Mouse (Mus musculus): ENCODE results near the gene Kera. TPM values are rescaled to one million over a fixed set of nuclear protein-coding genes. Genes with fewer than 3 reads are reported as not detected.

The Kera gene
- not detected in 3 replicates for total RNA-seq (2017)

- ATAC-seq (replicated peaks; ENCODE audit: insufficient number of reproducible peaks, low FRiP score, low TSS enrichment, poor library complexity, severe bottlenecking): no peak
These were observed at the start of gene Kera for GRCm38 (mm10) chr10:97606579-97606978. Gene Kera (plus strand): TSS chr10:97606879.

- no peak for ATAC-seq (replicated peaks; ENCODE audit: insufficient number of reproducible peaks, low FRiP score, low TSS enrichment, poor library complexity, severe bottlenecking)
These were observed 41.5 kb upstream of the Kera start, which contains the start of gene Lum for GRCm38 (mm10) chr10:97564957-97565856. Gene Lum (plus strand): TSS chr10:97565128.

- no peak for ATAC-seq (replicated peaks; ENCODE audit: insufficient number of reproducible peaks, low FRiP score, low TSS enrichment, poor library complexity, severe bottlenecking)
These were observed 39.1 kb upstream of the Kera start for GRCm38 (mm10) chr10:97567489-97568135.

GRCm38 (mm10) chr10:97582543-97583231, 24.0 kb upstream of the Kera start:
- ATAC-seq (replicated peaks; ENCODE audit: insufficient number of reproducible peaks, low FRiP score, low TSS enrichment, poor library complexity, severe bottlenecking): no peak

- no peak for ATAC-seq (replicated peaks; ENCODE audit: insufficient number of reproducible peaks, low FRiP score, low TSS enrichment, poor library complexity, severe bottlenecking)
These were observed 22.5 kb upstream of the Kera start for GRCm38 (mm10) chr10:97584176-97584575.

GRCm38 (mm10) chr10:97587159-97587558, 19.5 kb upstream of the Kera start:
- no peak for ATAC-seq (replicated peaks; ENCODE audit: insufficient number of reproducible peaks, low FRiP score, low TSS enrichment, poor library complexity, severe bottlenecking)

GRCm38 (mm10) chr10:97589574-97589973, 17.1 kb upstream of the Kera start:
- no peak for ATAC-seq (replicated peaks; ENCODE audit: insufficient number of reproducible peaks, low FRiP score, low TSS enrichment, poor library complexity, severe bottlenecking)

GRCm38 (mm10) chr10:97591036-97591435, 15.6 kb upstream of the Kera start:
- ATAC-seq (replicated peaks; ENCODE audit: insufficient number of reproducible peaks, low FRiP score, low TSS enrichment, poor library complexity, severe bottlenecking): no peak

- no peak for ATAC-seq (replicated peaks; ENCODE audit: insufficient number of reproducible peaks, low FRiP score, low TSS enrichment, poor library complexity, severe bottlenecking)
These were observed 15.0 kb upstream of the Kera start for GRCm38 (mm10) chr10:97591685-97592084.

GRCm38 (mm10) chr10:97595680-97596079, 11.0 kb upstream of the Kera start:
- ATAC-seq (replicated peaks; ENCODE audit: insufficient number of reproducible peaks, low FRiP score, low TSS enrichment, poor library complexity, severe bottlenecking): no peak

- ATAC-seq (replicated peaks; ENCODE audit: insufficient number of reproducible peaks, low FRiP score, low TSS enrichment, poor library complexity, severe bottlenecking): no peak
These were observed 4.9 kb upstream of the Kera start for GRCm38 (mm10) chr10:97601744-97602143.

GRCm38 (mm10) chr10:97603256-97603655, 3.4 kb upstream of the Kera start:
- 0 out of 2 replicates have a peak, but pooled peaks have one; percentile 9 for ATAC-seq (replicated peaks; ENCODE audit: insufficient number of reproducible peaks, low FRiP score, low TSS enrichment, poor library complexity, severe bottlenecking)

GRCm38 (mm10) chr10:97622328-97622727, 15.6 kb downstream of the Kera start:
- ATAC-seq (replicated peaks; ENCODE audit: insufficient number of reproducible peaks, low FRiP score, low TSS enrichment, poor library complexity, severe bottlenecking): no peak

- no peak for ATAC-seq (replicated peaks; ENCODE audit: insufficient number of reproducible peaks, low FRiP score, low TSS enrichment, poor library complexity, severe bottlenecking)
These were observed 17.7 kb downstream of the Kera start for GRCm38 (mm10) chr10:97624381-97624780.

- ATAC-seq (replicated peaks; ENCODE audit: insufficient number of reproducible peaks, low FRiP score, low TSS enrichment, poor library complexity, severe bottlenecking): no peak
These were observed 18.4 kb downstream of the Kera start for GRCm38 (mm10) chr10:97625116-97625515.

- no peak for ATAC-seq (replicated peaks; ENCODE audit: insufficient number of reproducible peaks, low FRiP score, low TSS enrichment, poor library complexity, severe bottlenecking)
These were observed 19.9 kb downstream of the Kera start for GRCm38 (mm10) chr10:97626543-97626942.

GRCm38 (mm10) chr10:97631061-97631460, 24.4 kb downstream of the Kera start:
- ATAC-seq (replicated peaks; ENCODE audit: insufficient number of reproducible peaks, low FRiP score, low TSS enrichment, poor library complexity, severe bottlenecking): no peak

- ATAC-seq (replicated peaks; ENCODE audit: insufficient number of reproducible peaks, low FRiP score, low TSS enrichment, poor library complexity, severe bottlenecking): no peak
These were observed 35.2 kb downstream of the Kera start for GRCm38 (mm10) chr10:97641926-97642325.

- no peak for ATAC-seq (replicated peaks; ENCODE audit: insufficient number of reproducible peaks, low FRiP score, low TSS enrichment, poor library complexity, severe bottlenecking)
These were observed 37.1 kb downstream of the Kera start, which contains the start of gene Epyc for GRCm38 (mm10) chr10:97643768-97644167. Gene Epyc (plus strand): TSS chr10:97644068.
